ENCODE assay signal across 27 mouse cellular contexts in genomic region chr5:49924712-49925111, GRCm38 (mm10).
DNase-seq lines count a peak whose midpoint lies in the region; ATAC-seq and TF ChIP-seq lines count a peak whose summit lies in the region.
"Had no signal": no experiment of that assay in that cellular context is flagged by ENCODE, and none has a peak within 500 bp of the region (broad histone marks: within the 10 kb centered on the region; RNA-seq: fewer than 3 reads in every experiment).

No protein-coding gene starts in this region.

- no peak overlapping the region for H3K9ac ChIP-seq in hindbrain, postnatal 0 days (replicated peaks; ENCODE audit: low read length)
- H3K9ac ChIP-seq in hindbrain, embryonic 13.5 days: no peak overlapping the region
- H3K9ac ChIP-seq in lung, embryonic 14.5 days: no peak overlapping the region
- H3K9ac ChIP-seq: heart, embryonic 13.5 days; liver, embryonic 14.5 days; lung, embryonic 15.5 days; midbrain, embryonic 12.5 days had no signal

- H3K4me1 ChIP-seq in hindbrain, postnatal 0 days (ENCODE audit: insufficient read depth, low read length): no peaks in the 10 kb centered on the region
- H3K4me1 ChIP-seq in hindbrain, embryonic 13.5 days (replicated peaks): no peaks in the 10 kb centered on the region
- no peaks in the 10 kb centered on the region for H3K4me1 ChIP-seq in lung, embryonic 14.5 days (ENCODE audit: insufficient read depth)
- H3K4me1 ChIP-seq: heart, embryonic 13.5 days; lung, embryonic 15.5 days; megakaryocyte, embryonic 14.5 days; midbrain, embryonic 12.5 days had no signal

- peak; percentile 13 to 39 for DNase-seq in cerebellum, adult 18-20 months
- DNase-seq in cerebellum, postnatal 36 days: no peak
- DNase-seq in hindbrain, postnatal 0 days (ENCODE audit: low spot score): no peak
- no peak for DNase-seq in lung, embryonic 14.5 days
- no peak for DNase-seq in lung, adult 18-20 months
- peak; percentile 39 for DNase-seq in brain, adult 2 months (ENCODE audit: low read depth, low spot score)
- DNase-seq in thymus, adult 18-20 months: no peak
- DNase-seq: adrenal gland, adult 2 months; cerebellum, adult 11 months; gastrocnemius, postnatal 10 days; heart, postnatal 14 days; kidney, adult 8-10 months; kidney, postnatal 14 days; liver; lung, postnatal 4 days; retina, postnatal 1 day; right cerebral cortex, postnatal 14 days; thymus, postnatal 14 days had no signal

- H3K9me3 ChIP-seq in hindbrain, postnatal 0 days (ENCODE audit: low read length): no peaks in the 10 kb centered on the region
- no peaks in the 10 kb centered on the region for H3K9me3 ChIP-seq in hindbrain, embryonic 13.5 days
- no peaks in the 10 kb centered on the region for H3K9me3 ChIP-seq in lung, embryonic 14.5 days (ENCODE audit: low read depth, low read length)
- H3K9me3 ChIP-seq: G1E; heart, embryonic 13.5 days; lung, embryonic 15.5 days; megakaryocyte, embryonic 14.5 days; midbrain, embryonic 12.5 days had no signal

- H3K4me3 ChIP-seq in hindbrain, postnatal 0 days (ENCODE audit: low read length): no peak overlapping the region
- H3K4me3 ChIP-seq in hindbrain, embryonic 13.5 days: no peak overlapping the region
- no peak overlapping the region for H3K4me3 ChIP-seq in lung, embryonic 14.5 days (ENCODE audit: low read depth, low read length)
- H3K4me3 ChIP-seq: erythroblast, embryonic 14.5 days; heart, embryonic 13.5 days; lung, embryonic 15.5 days; megakaryocyte, embryonic 14.5 days; midbrain, embryonic 12.5 days had no signal

- no peak overlapping the region for H3K27ac ChIP-seq in hindbrain, postnatal 0 days
- H3K27ac ChIP-seq in hindbrain, embryonic 13.5 days: no peak overlapping the region
- H3K27ac ChIP-seq in lung, embryonic 14.5 days (ENCODE audit: low read depth): no peak overlapping the region
- H3K27ac ChIP-seq: heart, embryonic 13.5 days; liver, embryonic 14.5 days; lung, embryonic 15.5 days; midbrain, embryonic 12.5 days had no signal

- H3K27me3 ChIP-seq in hindbrain, postnatal 0 days (ENCODE audit: insufficient read depth, low read length): no peaks in the 10 kb centered on the region
- no peaks in the 10 kb centered on the region for H3K27me3 ChIP-seq in hindbrain, embryonic 13.5 days
- no peaks in the 10 kb centered on the region for H3K27me3 ChIP-seq in lung, embryonic 14.5 days (ENCODE audit: insufficient read depth, low read length)
- H3K27me3 ChIP-seq: heart, embryonic 13.5 days; lung, embryonic 15.5 days; megakaryocyte, embryonic 14.5 days; midbrain, embryonic 12.5 days had no signal

- no peak overlapping the region for H3K4me2 ChIP-seq in hindbrain, postnatal 0 days (ENCODE audit: low read depth, low read length)
- H3K4me2 ChIP-seq in hindbrain, embryonic 13.5 days: no peak overlapping the region
- H3K4me2 ChIP-seq in lung, embryonic 14.5 days: no peak overlapping the region
- H3K4me2 ChIP-seq: heart, embryonic 13.5 days; lung, embryonic 15.5 days; midbrain, embryonic 12.5 days had no signal

- no peak for ATAC-seq in hindbrain, postnatal 0 days
- no peak for ATAC-seq in hindbrain, embryonic 13.5 days (ENCODE audit: low FRiP score)
- no peak for ATAC-seq in lung, embryonic 14.5 days (ENCODE audit: insufficient read depth)
- ATAC-seq: intestine, embryonic 16.5 days had no signal

- H3K36me3 ChIP-seq in hindbrain, postnatal 0 days (ENCODE audit: insufficient read depth, low read length): no peaks in the 10 kb centered on the region
- no peaks in the 10 kb centered on the region for H3K36me3 ChIP-seq in hindbrain, embryonic 13.5 days
- no peaks in the 10 kb centered on the region for H3K36me3 ChIP-seq in lung, embryonic 14.5 days (ENCODE audit: insufficient read depth)
- H3K36me3 ChIP-seq: G1E; heart, embryonic 13.5 days; lung, embryonic 15.5 days; midbrain, embryonic 12.5 days had no signal

- 0 out of 2 replicates have a peak, but pooled peaks have one; percentile 15 for TF ChIP-seq CTCF in hindbrain, postnatal 0 days (IDR thresholded peaks at IDR 0.05; ENCODE audit: low read depth)
- 0 out of 2 replicates have a peak, but pooled peaks have one; percentile 9 for TF ChIP-seq CTCF in lung, embryonic 14.5 days (IDR thresholded peaks at IDR 0.05; ENCODE audit: low read depth)

Comparison
In these comparisons a context has a peak if more than half of its experiments do, and no peak if none do; other contexts are left out.
1. DNase-seq: peak in cerebellum, adult 18-20 months (2 of 2) and brain, adult 2 months (single experiment); none in cerebellum, postnatal 36 days (0 of 2), hindbrain, postnatal 0 days (single experiment), lung, embryonic 14.5 days (single experiment), lung, adult 18-20 months (0 of 2) and thymus, adult 18-20 months (0 of 2).